Mouse (Mus musculus) myocyte (in vitro differentiated cells): ENCODE measurements around the gene Mapk9. TPM values are rescaled to one million over a fixed set of nuclear protein-coding genes. Genes with fewer than 3 reads are reported as not detected.

Source experiments
- H3K27me3 ChIP-seq: one replicate; pipeline ENCODE4 v1.6.1; 2011; ENCODE audit not compliant: control insufficient read depth, insufficient read depth, insufficient read length
- H3K36me3 ChIP-seq: one replicate; pipeline ENCODE4 v1.6.1; 2011; ENCODE audit not compliant: control insufficient read depth, insufficient read depth
- H3K4me2 ChIP-seq: one replicate; pipeline ENCODE4 v1.6.1; 2011; ENCODE audit warnings: low read depth, control low read depth
- H3K4me3 ChIP-seq: one replicate; pipeline ENCODE4 v1.5.1; 2011; ENCODE audit warnings: mild to moderate bottlenecking, control low read depth, moderate library complexity
- H3K79me2 ChIP-seq: one replicate; pipeline ENCODE4 v1.6.1; 2011; ENCODE audit not compliant: control insufficient read depth, insufficient read depth
- H3ac ChIP-seq: one replicate; pipeline ENCODE4 v1.6.1; 2011; ENCODE audit not compliant: control insufficient read depth, insufficient read length
- CEBPB ChIP-seq: IDR thresholded peaks from 2 replicates; pipeline ENCODE4 v1.6.1; 2011; ENCODE audit warnings: mild to moderate bottlenecking, moderate library complexity; ENCODE audit not compliant: poor library complexity, insufficient read depth, severe bottlenecking
- E2F4 ChIP-seq: IDR thresholded peaks from one replicate; pipeline ENCODE4 v1.6.1; 2011; ENCODE audit warnings: mild to moderate bottlenecking, control low read depth, moderate library complexity; ENCODE audit not compliant: insufficient read depth
- MAX ChIP-seq: IDR thresholded peaks from one replicate; pipeline ENCODE4 v1.6.1; 2011; ENCODE audit warnings: low read depth, mild to moderate bottlenecking, control low read depth
- MYOD1 ChIP-seq, 3 experiments: IDR thresholded peaks; one replicate each; pipeline ENCODE4 v1.6.1; 2011; ENCODE audit warnings: control low read depth in 2 of 3, low read depth in 2 of 3, mild to moderate bottlenecking in 2 of 3, moderate library complexity in 1 of 3; ENCODE audit not compliant: insufficient read length in 2 of 3, control insufficient read depth in 1 of 3
- MYOG ChIP-seq, 3 experiments: IDR thresholded peaks; one replicate each; pipeline ENCODE4 v1.6.1; 2011; ENCODE audit warnings: control low read depth in 2 of 3, low read depth in 2 of 3, mild to moderate bottlenecking in 2 of 3; ENCODE audit not compliant: insufficient read length in 2 of 3, control insufficient read depth in 1 of 3, insufficient read depth in 1 of 3
- POLR2A ChIP-seq: IDR thresholded peaks from one replicate; pipeline ENCODE4 v1.6.1; 2011; ENCODE audit warnings: low read depth, mild to moderate bottlenecking, control low read depth, moderate library complexity; ENCODE audit not compliant: insufficient read length
- POLR2AphosphoS2 ChIP-seq: IDR thresholded peaks from one replicate; pipeline ENCODE4 v1.6.1; 2011; ENCODE audit warnings: low read depth, control low read depth; ENCODE audit not compliant: insufficient read length
- REST ChIP-seq: IDR thresholded peaks from one replicate; pipeline ENCODE4 v1.6.1; 2011; ENCODE audit warnings: mild to moderate bottlenecking, control low read depth, moderate library complexity; ENCODE audit not compliant: insufficient read depth, insufficient read length
- SRF ChIP-seq: IDR thresholded peaks from one replicate; pipeline ENCODE4 v1.6.1; 2011; ENCODE audit warnings: low read depth; ENCODE audit not compliant: control insufficient read depth, insufficient read length
- TCF12 ChIP-seq: IDR thresholded peaks from one replicate; pipeline ENCODE4 v1.6.1; 2011; ENCODE audit warnings: mild to moderate bottlenecking, control low read depth; ENCODE audit not compliant: poor library complexity, insufficient read depth, severe bottlenecking
- TCF3 ChIP-seq: IDR thresholded peaks from one replicate; pipeline ENCODE4 v1.6.1; 2011; ENCODE audit warnings: low read depth, control low read depth; ENCODE audit not compliant: insufficient read length
- USF1 ChIP-seq: IDR thresholded peaks from one replicate; pipeline ENCODE4 v1.6.1; 2011; ENCODE audit warnings: low read depth, mild to moderate bottlenecking, control low read depth, moderate library complexity
- polyA plus RNA-seq: library from polyadenylated mRNA; unstranded; fragments of >200 nt; fragmentation: generic; extraction: Trizol; gene quantifications from one replicate; pipeline ENCODE4 v1.2.1, GENCODE M21; 2012; ENCODE audit warnings: missing spikeins

Mapk9 gene
- polyA plus RNA-seq, 1 experiment, result 21.5 TPM

DNA sequence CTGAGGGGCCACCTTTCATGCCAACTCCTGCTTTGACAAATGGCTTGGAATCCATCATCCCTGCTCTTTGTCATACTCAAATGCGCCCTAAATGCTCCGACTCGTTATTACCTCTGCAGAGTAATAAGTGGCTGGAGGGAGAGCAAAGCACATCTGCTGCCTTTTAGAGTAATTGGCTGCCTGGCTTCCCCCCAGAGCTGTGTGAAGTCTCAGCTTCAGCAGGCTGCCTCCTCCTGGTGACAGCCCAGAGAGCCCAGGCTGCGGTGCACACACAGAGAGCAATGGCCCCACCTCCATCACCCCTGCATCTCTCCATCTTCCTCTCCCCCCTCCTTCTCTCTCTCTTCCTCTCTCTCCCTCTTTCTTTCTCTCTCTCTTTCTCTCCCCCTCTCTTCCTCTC, 80.6 kb downstream of the Mapk9 start:
- no peak overlapping the region for H3K4me2 ChIP-seq
- no peak for TF ChIP-seq E2F4
- TF ChIP-seq POLR2AphosphoS2, result no peak
- no peak for TF ChIP-seq MYOG (IDR thresholded peaks at IDR 0.05; ENCODE audit: control insufficient read depth in 1 of 3, insufficient read depth in 1 of 3, insufficient read length in 2 of 3, low read depth in 2 of 3)
- no peak for TF ChIP-seq USF1
- no peak for TF ChIP-seq REST
- no peaks in the 10 kb centered on the region for H3K36me3 ChIP-seq

GRCm38 (mm10) chr11:49927670-49928069, 81.1 kb downstream of the Mapk9 start:
- Histone ChIP-seq H3K27me3 (peaks cover 24% of the 10 kb centered on the region), H3K4me3 (no peak overlapping the region), H3K36me3 (no peaks in the 10 kb centered on the region), H3K4me2 (no peak overlapping the region), H3ac (no peak overlapping the region), H3K79me2 (no peaks in the 10 kb centered on the region)
- TF ChIP-seq E2F4, result no peak
- TF ChIP-seq POLR2AphosphoS2, result no peak
- TF ChIP-seq SRF, result no peak
- no peak for TF ChIP-seq MYOG (IDR thresholded peaks at IDR 0.05; ENCODE audit: control insufficient read depth in 1 of 3, insufficient read depth in 1 of 3, insufficient read length in 2 of 3, low read depth in 2 of 3)
- no peak for TF ChIP-seq TCF12
- TF ChIP-seq POLR2A, result no peak
- no peak for TF ChIP-seq MAX
- no peak for TF ChIP-seq USF1
- no peak for TF ChIP-seq CEBPB
- no peak for TF ChIP-seq TCF3
- no peak for TF ChIP-seq MYOD1 (IDR thresholded peaks at IDR 0.05; ENCODE audit: control insufficient read depth in 1 of 3, insufficient read length in 2 of 3, low read depth in 2 of 3)
- TF ChIP-seq REST, result no peak

More for the DNA sequence above, 80.6 kb downstream of the Mapk9 start:
- no peak overlapping the region for H3K4me3 ChIP-seq
- no peaks in the 10 kb centered on the region for H3K79me2 ChIP-seq
- H3K27me3 ChIP-seq, result peaks cover 24% of the 10 kb centered on the region
- H3ac ChIP-seq, result no peak overlapping the region

- Histone ChIP-seq H3ac (no peak overlapping the region), H3K79me2 (no peaks in the 10 kb centered on the region), H3K27me3 (peaks cover 15% of the 10 kb centered on the region), H3K36me3 (no peaks in the 10 kb centered on the region), H3K4me3 (no peak overlapping the region), H3K4me2 (no peak overlapping the region)
- TF ChIP-seq TCF3 (no peak), MYOG (IDR thresholded peaks at IDR 0.05; ENCODE audit: control insufficient read depth in 1 of 3, insufficient read depth in 1 of 3, insufficient read length in 2 of 3, low read depth in 2 of 3) (no peak), CEBPB (no peak), SRF (no peak), REST (no peak), POLR2AphosphoS2 (no peak), USF1 (no peak), E2F4 (no peak), TCF12 (no peak), MAX (no peak), POLR2A (no peak), MYOD1 (IDR thresholded peaks at IDR 0.05; ENCODE audit: control insufficient read depth in 1 of 3, insufficient read length in 2 of 3, low read depth in 2 of 3) (no peak)
These were observed 84.6 kb downstream of the Mapk9 start for GRCm38 (mm10) chr11:49931037-49931625.

DNA sequence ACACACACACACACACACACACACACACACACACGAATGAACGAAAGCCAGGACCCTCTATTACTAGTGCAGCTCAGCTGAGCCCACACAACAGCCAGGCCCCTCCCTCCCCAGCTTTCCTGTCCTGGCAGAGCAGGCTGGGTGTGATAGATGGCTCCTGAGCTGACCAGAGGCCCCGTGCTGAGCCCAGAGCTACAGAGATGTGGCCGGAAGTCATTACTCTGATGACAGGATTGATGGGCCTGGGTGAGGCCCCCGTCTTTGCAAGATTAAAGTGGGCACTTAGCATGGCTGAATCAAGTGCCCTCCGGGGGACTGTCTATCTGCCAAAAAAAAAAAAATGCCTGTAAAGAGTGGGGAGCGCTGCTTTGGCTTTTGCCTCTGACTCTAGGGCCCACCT, 85.3 kb downstream of the Mapk9 start:
- peaks cover 17% of the 10 kb centered on the region for H3K27me3 ChIP-seq

GRCm38 (mm10) chr11:49933811-49934210, 87.3 kb downstream of the Mapk9 start:
- Histone ChIP-seq H3K4me2 (no peak overlapping the region), H3ac (no peak overlapping the region), H3K27me3 (peaks cover 11% of the 10 kb centered on the region), H3K79me2 (no peaks in the 10 kb centered on the region), H3K4me3 (no peak overlapping the region), H3K36me3 (no peaks in the 10 kb centered on the region)
- TF ChIP-seq TCF12 (no peak), POLR2A (no peak), TCF3 (no peak), MYOG (IDR thresholded peaks at IDR 0.05; ENCODE audit: control insufficient read depth in 1 of 3, insufficient read depth in 1 of 3, insufficient read length in 2 of 3, low read depth in 2 of 3) (no peak), USF1 (no peak), REST (no peak), POLR2AphosphoS2 (no peak), MAX (no peak), SRF (no peak), E2F4 (no peak), MYOD1 (IDR thresholded peaks at IDR 0.05; ENCODE audit: control insufficient read depth in 1 of 3, insufficient read length in 2 of 3, low read depth in 2 of 3) (no peak), CEBPB (no peak)

More for the DNA sequence above, 85.3 kb downstream of the Mapk9 start:
- H3K4me3 ChIP-seq, result no peak overlapping the region
- H3K4me2 ChIP-seq, result no peak overlapping the region
- no peak for TF ChIP-seq REST
- TF ChIP-seq POLR2AphosphoS2, result no peak
- TF ChIP-seq SRF, result no peak
- TF ChIP-seq MAX, result no peak
- no peak for TF ChIP-seq POLR2A
- no peak for TF ChIP-seq CEBPB
- TF ChIP-seq TCF3, result no peak
- TF ChIP-seq TCF12, result no peak
- no peak for TF ChIP-seq MYOD1 (IDR thresholded peaks at IDR 0.05; ENCODE audit: control insufficient read depth in 1 of 3, insufficient read length in 2 of 3, low read depth in 2 of 3)
- no peak for TF ChIP-seq MYOG (IDR thresholded peaks at IDR 0.05; ENCODE audit: control insufficient read depth in 1 of 3, insufficient read depth in 1 of 3, insufficient read length in 2 of 3, low read depth in 2 of 3)
- no peak for TF ChIP-seq USF1
- no peaks in the 10 kb centered on the region for H3K36me3 ChIP-seq
- no peak overlapping the region for H3ac ChIP-seq
- no peaks in the 10 kb centered on the region for H3K79me2 ChIP-seq
